In genomic region chr13:47189971-47190370, GRCm38 (mm10) we compare ENCODE assay signal across 13 mouse cellular contexts.
DNase-seq lines count a peak whose midpoint lies in the region; ATAC-seq and TF ChIP-seq lines count a peak whose summit lies in the region.
"Had no signal": no experiment of that assay in that cellular context is flagged by ENCODE, and none has a peak within 500 bp of the region (broad histone marks: within the 10 kb centered on the region; RNA-seq: fewer than 3 reads in every experiment).

No protein-coding gene starts in this region.

- H3K9ac ChIP-seq in lung, postnatal 0 days (replicated peaks; ENCODE audit: low read depth), result no peak overlapping the region
- H3K9ac ChIP-seq: forebrain, embryonic 13.5 days; liver, embryonic 13.5 days had no signal

- H3K4me2 ChIP-seq in lung, postnatal 0 days (replicated peaks; ENCODE audit: low read depth, low read length), result no peak overlapping the region
- H3K4me2 ChIP-seq: forebrain, embryonic 13.5 days; liver, embryonic 13.5 days had no signal

- TF ChIP-seq CTCF in lung, postnatal 0 days (IDR thresholded peaks at IDR 0.05), result no peak
- TF ChIP-seq CTCF in lung, adult 2 months (IDR thresholded peaks at IDR 0.05; ENCODE audit: insufficient read depth, low read length), result no peak

- TF ChIP-seq POLR2A in lung, adult 2 months (IDR thresholded peaks at IDR 0.05; ENCODE audit: borderline replicate concordance, extremely low read depth, low read depth, low read length), result no peak

- TF ChIP-seq EP300 in lung, postnatal 0 days (IDR thresholded peaks at IDR 0.05), result no peak

- H3K27me3 ChIP-seq in lung, postnatal 0 days (replicated peaks; ENCODE audit: insufficient read depth, low read length), result no peaks in the 10 kb centered on the region

- H3K4me3 ChIP-seq in lung, postnatal 0 days (ENCODE audit: low read depth, low read length), result no peak overlapping the region
- no peak overlapping the region for H3K4me3 ChIP-seq in lung, adult 2 months (replicated peaks; ENCODE audit: extremely low read depth, low read depth, low read length)
- H3K4me3 ChIP-seq: forebrain, embryonic 13.5 days; liver, embryonic 13.5 days had no signal

- no peak overlapping the region for H3K27ac ChIP-seq in lung, postnatal 0 days (ENCODE audit: low read length)
- H3K27ac ChIP-seq: forebrain, embryonic 13.5 days; liver, embryonic 13.5 days had no signal

- H3K4me1 ChIP-seq in lung, postnatal 0 days (ENCODE audit: insufficient read depth, low read depth, low read length), result peaks cover 3% of the 10 kb centered on the region; the same call in 1 of the 2 replicates
- no peaks in the 10 kb centered on the region; the same call in 1 of the 2 replicates for H3K4me1 ChIP-seq in lung, adult 2 months (ENCODE audit: control insufficient read depth, insufficient read depth, low read length)

- peak; percentile 38 to 66 for DNase-seq in heart, adult 18-20 months
- DNase-seq in heart, postnatal 14 days, result no peak
- peak; percentile 54 for DNase-seq in lung, postnatal 0 days (ENCODE audit: low spot score)
- DNase-seq in lung, adult 2 months, result no peak
- peak; percentile 75 for DNase-seq in gastrocnemius, postnatal 25 days
- DNase-seq in skeletal muscle tissue, adult 2 months (ENCODE audit: low read depth, low spot score), result peak; percentile 67
- no peak for DNase-seq in natural killer cell, adult 2 months (ENCODE audit: low spot score in 2 of 2)
- DNase-seq in ovary, postnatal 10 days (ENCODE audit: low spot score), result no peak
- DNase-seq: adrenal gland, postnatal 25 days; cerebellum, postnatal 36 days; kidney, adult 9 months; liver, embryonic 13.5 days had no signal

- ATAC-seq in lung, postnatal 0 days, result no peak
- ATAC-seq: forebrain, embryonic 13.5 days had no signal

- WGBS in lung, postnatal 0 days, result 65% methylated on average over 7 of the region's 7 CpGs
- WGBS in lung, adult 2 months, result 63% methylated on average over 7 of the region's 7 CpGs

- intact Hi-C loops in heart, postnatal 14 days (cut with DNase I), result loop anchor here (5.0 kb wide), 1 partner anchor 33 kb away; no protein-coding TSS in a partner anchor

- no peaks in the 10 kb centered on the region for H3K9me3 ChIP-seq in lung, postnatal 0 days (ENCODE audit: low read length)
- H3K9me3 ChIP-seq: forebrain, embryonic 13.5 days; liver, embryonic 13.5 days had no signal

- H3K36me3 ChIP-seq in lung, postnatal 0 days (ENCODE audit: insufficient read depth, low read length), result no peaks in the 10 kb centered on the region
- H3K36me3 ChIP-seq: liver, embryonic 13.5 days had no signal

Comparison
In these comparisons a context has a peak if more than half of its experiments do, and no peak if none do; other contexts are left out.
1. DNase-seq: peak in heart, adult 18-20 months (2 of 2), lung, postnatal 0 days (single experiment), gastrocnemius, postnatal 25 days (single experiment) and skeletal muscle tissue, adult 2 months (single experiment); none in heart, postnatal 14 days (0 of 2), lung, adult 2 months (single experiment), natural killer cell, adult 2 months (0 of 2) and ovary, postnatal 10 days (single experiment).